In the genomic region with DNA sequence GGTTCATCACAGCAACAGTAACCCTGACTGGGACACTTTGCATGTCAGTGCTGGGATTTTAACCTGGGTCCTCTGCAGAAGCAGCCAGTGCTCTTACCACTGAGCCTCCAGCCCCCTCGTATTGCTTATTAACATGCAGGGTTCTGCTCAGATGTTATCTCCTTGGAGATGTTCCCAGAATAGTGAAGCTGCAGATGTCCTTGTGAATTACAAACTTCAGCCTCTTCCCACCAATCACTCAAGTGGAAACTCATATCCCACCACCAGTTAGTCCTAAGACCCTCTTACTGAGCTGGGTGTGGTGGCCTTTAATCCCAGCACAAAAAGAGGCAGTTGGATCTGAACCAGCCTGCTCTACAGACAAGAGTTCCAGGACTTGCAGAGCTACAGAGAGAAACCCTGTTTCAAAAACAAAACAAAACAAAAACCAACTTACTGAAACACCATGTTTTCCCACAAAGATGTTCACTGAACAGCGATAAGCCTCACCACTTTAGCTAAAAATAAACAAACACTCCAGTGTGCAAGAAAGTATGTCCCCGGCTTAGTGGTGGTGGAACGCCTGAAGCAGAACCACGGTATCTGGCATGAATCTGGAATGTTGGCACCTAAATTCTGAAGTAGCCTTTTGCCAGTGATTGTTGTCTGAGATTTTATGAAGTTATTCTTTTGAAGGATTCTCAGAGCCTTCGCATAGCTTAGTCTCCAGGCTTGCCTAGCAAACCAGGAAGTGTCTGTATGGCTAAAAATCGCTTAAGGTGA, we compare ENCODE assay signal across 14 mouse cellular contexts. TPM values are rescaled to one million over a fixed set of nuclear protein-coding genes. Genes with fewer than 3 reads are reported as not detected.
DNase-seq lines count a peak whose midpoint lies in the region; ATAC-seq lines count a peak whose summit lies in the region.
"Had no signal": no experiment of that assay in that cellular context is flagged by ENCODE, and none has a peak within 500 bp of the region (broad histone marks: within the 10 kb centered on the region; RNA-seq: fewer than 3 reads in every experiment).

No protein-coding gene starts in this region.

- 66% methylated on average over 7 of the region's 7 CpGs for WGBS in embryonic facial prominence, embryonic 14.5 days
- WGBS in embryonic facial prominence, embryonic 10.5 days: 90% methylated on average over 7 of the region's 7 CpGs
- WGBS in hindbrain, embryonic 13.5 days: 81% methylated on average over 7 of the region's 7 CpGs
- WGBS in hindbrain, embryonic 11.5 days: 86% methylated on average over 7 of the region's 7 CpGs
- 84% methylated on average over 7 of the region's 7 CpGs for WGBS in neural tube, embryonic 13.5 days
- WGBS in neural tube, embryonic 15.5 days: 77% methylated on average over 7 of the region's 7 CpGs

- no peak for DNase-seq in embryonic facial prominence, embryonic 14.5 days (ENCODE audit: low spot score)
- DNase-seq in embryonic facial prominence, embryonic 10.5 days (ENCODE audit: low spot score): no peak
- DNase-seq in hindbrain, embryonic 11.5 days (ENCODE audit: low spot score): no peak
- DNase-seq in neural tube, embryonic 10.5 days (ENCODE audit: extremely low spot score, low spot score): no peak
- no peak for DNase-seq in embryo, embryonic 9.5 days (ENCODE audit: extremely low spot score)
- DNase-seq: adrenal gland, postnatal 10 days; cerebellum, adult 18-20 months; gastrocnemius, postnatal 25 days; kidney, postnatal 14 days; thymus, postnatal 14 days had no signal

- H3K36me3 ChIP-seq in embryonic facial prominence, embryonic 14.5 days (ENCODE audit: control insufficient read depth, insufficient read depth, low read length): no peaks in the 10 kb centered on the region
- peaks cover 10% of the 10 kb centered on the region for H3K36me3 ChIP-seq in embryonic facial prominence, embryonic 10.5 days (replicated peaks)
- H3K36me3 ChIP-seq in hindbrain, embryonic 13.5 days: peaks cover 3% of the 10 kb centered on the region; the same call in 1 of the 2 replicates
- H3K36me3 ChIP-seq in hindbrain, embryonic 11.5 days (ENCODE audit: control insufficient read depth, insufficient read depth, low read length): no peaks in the 10 kb centered on the region
- H3K36me3 ChIP-seq in neural tube, embryonic 13.5 days: no peaks in the 10 kb centered on the region
- H3K36me3 ChIP-seq in neural tube, embryonic 15.5 days: no peaks in the 10 kb centered on the region

- 0 out of 2 replicates have a peak overlapping the region, but pooled peaks have one; percentile 1 for H3K27ac ChIP-seq in embryonic facial prominence, embryonic 14.5 days (replicated peaks; ENCODE audit: low read depth, low read length)
- H3K27ac ChIP-seq in embryonic facial prominence, embryonic 10.5 days (replicated peaks): no peak overlapping the region
- H3K27ac ChIP-seq in hindbrain, embryonic 13.5 days: peak overlapping the region; percentile 66
- no peak overlapping the region for H3K27ac ChIP-seq in hindbrain, embryonic 11.5 days (ENCODE audit: low read depth, low read length)
- H3K27ac ChIP-seq in neural tube, embryonic 13.5 days (replicated peaks): 0 out of 2 replicates have a peak overlapping the region, but pooled peaks have one; percentile 24
- H3K27ac ChIP-seq in neural tube, embryonic 15.5 days (replicated peaks): peak overlapping the region; percentile 69; the same call in 1 of the 2 replicates

- peaks cover 13% of the 10 kb centered on the region for H3K4me1 ChIP-seq in embryonic facial prominence, embryonic 14.5 days (ENCODE audit: control insufficient read depth, insufficient read depth, low read length)
- peaks cover 34% of the 10 kb centered on the region for H3K4me1 ChIP-seq in embryonic facial prominence, embryonic 10.5 days
- peaks cover 57% of the 10 kb centered on the region for H3K4me1 ChIP-seq in hindbrain, embryonic 13.5 days (replicated peaks)
- H3K4me1 ChIP-seq in hindbrain, embryonic 11.5 days (replicated peaks; ENCODE audit: control insufficient read depth, insufficient read depth, low read length): peaks cover 5% of the 10 kb centered on the region
- peaks cover 56% of the 10 kb centered on the region for H3K4me1 ChIP-seq in neural tube, embryonic 13.5 days (replicated peaks)
- H3K4me1 ChIP-seq in neural tube, embryonic 15.5 days: peaks cover 57% of the 10 kb centered on the region

- ATAC-seq in embryonic facial prominence, embryonic 14.5 days (ENCODE audit: low read depth): no peak
- no peak for ATAC-seq in hindbrain, embryonic 13.5 days (ENCODE audit: low FRiP score)
- ATAC-seq in hindbrain, embryonic 11.5 days (ENCODE audit: low FRiP score): no peak
- no peak for ATAC-seq in neural tube, embryonic 13.5 days (ENCODE audit: low read depth)
- ATAC-seq in neural tube, embryonic 15.5 days (ENCODE audit: low FRiP score): no peak
- ATAC-seq: inflammation-experienced regulatory T-cells, adult 6 months had no signal

- no peaks in the 10 kb centered on the region for H3K27me3 ChIP-seq in embryonic facial prominence, embryonic 14.5 days (replicated peaks; ENCODE audit: control insufficient read depth, insufficient read depth, low read length)
- no peaks in the 10 kb centered on the region for H3K27me3 ChIP-seq in embryonic facial prominence, embryonic 10.5 days (replicated peaks; ENCODE audit: low read depth, poor library complexity, severe bottlenecking)
- H3K27me3 ChIP-seq in hindbrain, embryonic 13.5 days: no peaks in the 10 kb centered on the region
- H3K27me3 ChIP-seq in hindbrain, embryonic 11.5 days (ENCODE audit: control insufficient read depth, insufficient read depth, low read length): no peaks in the 10 kb centered on the region
- no peaks in the 10 kb centered on the region for H3K27me3 ChIP-seq in neural tube, embryonic 13.5 days
- no peaks in the 10 kb centered on the region for H3K27me3 ChIP-seq in neural tube, embryonic 15.5 days (replicated peaks)

- no peak overlapping the region for H3K4me2 ChIP-seq in embryonic facial prominence, embryonic 14.5 days (ENCODE audit: low read depth, low read length)
- no peak overlapping the region for H3K4me2 ChIP-seq in hindbrain, embryonic 13.5 days
- no peak overlapping the region for H3K4me2 ChIP-seq in hindbrain, embryonic 11.5 days (replicated peaks; ENCODE audit: low read depth, low read length)
- no peak overlapping the region for H3K4me2 ChIP-seq in neural tube, embryonic 13.5 days
- no peak overlapping the region for H3K4me2 ChIP-seq in neural tube, embryonic 15.5 days

- no peak overlapping the region for H3K9ac ChIP-seq in embryonic facial prominence, embryonic 14.5 days (ENCODE audit: low read depth, low read length)
- H3K9ac ChIP-seq in hindbrain, embryonic 13.5 days: no peak overlapping the region
- no peak overlapping the region for H3K9ac ChIP-seq in hindbrain, embryonic 11.5 days (ENCODE audit: low read depth, low read length)
- H3K9ac ChIP-seq in neural tube, embryonic 13.5 days: no peak overlapping the region
- H3K9ac ChIP-seq in neural tube, embryonic 15.5 days (replicated peaks): no peak overlapping the region; the same call in 1 of the 2 replicates

- H3K4me3 ChIP-seq in embryonic facial prominence, embryonic 14.5 days (ENCODE audit: low read depth, low read length): no peak overlapping the region
- H3K4me3 ChIP-seq in embryonic facial prominence, embryonic 10.5 days: no peak overlapping the region
- H3K4me3 ChIP-seq in hindbrain, embryonic 13.5 days: no peak overlapping the region
- no peak overlapping the region for H3K4me3 ChIP-seq in hindbrain, embryonic 11.5 days (ENCODE audit: low read depth, low read length)
- no peak overlapping the region for H3K4me3 ChIP-seq in neural tube, embryonic 13.5 days
- no peak overlapping the region for H3K4me3 ChIP-seq in neural tube, embryonic 15.5 days (replicated peaks)

- H3K9me3 ChIP-seq in embryonic facial prominence, embryonic 14.5 days (ENCODE audit: control insufficient read depth, low read length): no peaks in the 10 kb centered on the region
- no peaks in the 10 kb centered on the region for H3K9me3 ChIP-seq in embryonic facial prominence, embryonic 10.5 days
- no peaks in the 10 kb centered on the region for H3K9me3 ChIP-seq in hindbrain, embryonic 13.5 days
- H3K9me3 ChIP-seq in hindbrain, embryonic 11.5 days (ENCODE audit: control insufficient read depth, low read length): no peaks in the 10 kb centered on the region
- no peaks in the 10 kb centered on the region for H3K9me3 ChIP-seq in neural tube, embryonic 13.5 days
- no peaks in the 10 kb centered on the region for H3K9me3 ChIP-seq in neural tube, embryonic 15.5 days (replicated peaks)

RNA-seq across cellular contexts. Expression of a gene that starts 5.9 kb away (rescaled TPM):
- polyA plus RNA-seq in embryonic facial prominence, embryonic 14.5 days (2014; fragmentation: Nextera tagmentation; extraction: Ambion mirVana): 37.9 and 41.5 TPM in 2 replicates
- 104 and 105 TPM in 2 replicates for polyA plus RNA-seq in embryonic facial prominence, embryonic 10.5 days (2016; fragmentation: Nextera tagmentation; extraction: Ambion mirVana)
- 202 and 206 TPM in 2 replicates for polyA plus RNA-seq in hindbrain, embryonic 13.5 days (2015; fragmentation: Nextera tagmentation; extraction: Ambion mirVana)
- 114 and 127 TPM in 2 replicates for polyA plus RNA-seq in hindbrain, embryonic 11.5 days (2014; fragmentation: Nextera tagmentation; extraction: Ambion mirVana)
- 203 and 214 TPM in 2 replicates for polyA plus RNA-seq in neural tube, embryonic 13.5 days (2015; fragmentation: Nextera tagmentation; extraction: Ambion mirVana)
- polyA plus RNA-seq in neural tube, embryonic 15.5 days (2015; fragmentation: Nextera tagmentation; extraction: Ambion mirVana): 216 and 238 TPM in 2 replicates

RNA-seq across cellular contexts. Expression of a gene that starts 16.6 kb away (rescaled TPM):
- polyA plus RNA-seq in embryonic facial prominence, embryonic 14.5 days (2014; fragmentation: Nextera tagmentation; extraction: Ambion mirVana): 31.7 and 32.2 TPM in 2 replicates
- polyA plus RNA-seq in embryonic facial prominence, embryonic 10.5 days (2016; fragmentation: Nextera tagmentation; extraction: Ambion mirVana): 37.8 and 37.9 TPM in 2 replicates
- polyA plus RNA-seq in hindbrain, embryonic 13.5 days (2015; fragmentation: Nextera tagmentation; extraction: Ambion mirVana): 36.8 and 39.3 TPM in 2 replicates
- 34.4 and 35.4 TPM in 2 replicates for polyA plus RNA-seq in hindbrain, embryonic 11.5 days (2014; fragmentation: Nextera tagmentation; extraction: Ambion mirVana)
- 37.4 and 39.3 TPM in 2 replicates for polyA plus RNA-seq in neural tube, embryonic 13.5 days (2015; fragmentation: Nextera tagmentation; extraction: Ambion mirVana)
- 31.2 and 32.9 TPM in 2 replicates for polyA plus RNA-seq in neural tube, embryonic 15.5 days (2015; fragmentation: Nextera tagmentation; extraction: Ambion mirVana)

RNA-seq across cellular contexts. Expression of a gene that starts 54.9 kb away (rescaled TPM):
- polyA plus RNA-seq in embryonic facial prominence, embryonic 14.5 days (2014; fragmentation: Nextera tagmentation; extraction: Ambion mirVana): 44.3 and 53.2 TPM in 2 replicates
- polyA plus RNA-seq in embryonic facial prominence, embryonic 10.5 days (2016; fragmentation: Nextera tagmentation; extraction: Ambion mirVana): 67.3 and 71.4 TPM in 2 replicates
- polyA plus RNA-seq in hindbrain, embryonic 13.5 days (2015; fragmentation: Nextera tagmentation; extraction: Ambion mirVana): 40.6 and 43.9 TPM in 2 replicates
- polyA plus RNA-seq in hindbrain, embryonic 11.5 days (2014; fragmentation: Nextera tagmentation; extraction: Ambion mirVana): 68.2 and 72.0 TPM in 2 replicates
- polyA plus RNA-seq in neural tube, embryonic 13.5 days (2015; fragmentation: Nextera tagmentation; extraction: Ambion mirVana): 41.4 and 41.6 TPM in 2 replicates
- polyA plus RNA-seq in neural tube, embryonic 15.5 days (2015; fragmentation: Nextera tagmentation; extraction: Ambion mirVana): 32.2 and 38.6 TPM in 2 replicates

Comparison
In these comparisons a context has a peak if more than half of its experiments do, and no peak if none do; other contexts are left out.
1. H3K27ac ChIP-seq: peak in embryonic facial prominence, embryonic 14.5 days (single experiment), hindbrain, embryonic 13.5 days (single experiment), neural tube, embryonic 13.5 days (single experiment) and neural tube, embryonic 15.5 days (single experiment); none in embryonic facial prominence, embryonic 10.5 days (single experiment) and hindbrain, embryonic 11.5 days (single experiment).